Mouse (Mus musculus): Measurements from ENCODE around the gene Kansl3. TPM values are rescaled to one million over a fixed set of nuclear protein-coding genes. Genes with fewer than 3 reads are reported as not detected.
A peak's percentile ranks its signal among the peaks of the same experiment; 100 is the strongest.

Kansl3 gene
- polyA plus RNA-seq, 1 experiment from 2014 or later = 40.8 TPM

DNA sequence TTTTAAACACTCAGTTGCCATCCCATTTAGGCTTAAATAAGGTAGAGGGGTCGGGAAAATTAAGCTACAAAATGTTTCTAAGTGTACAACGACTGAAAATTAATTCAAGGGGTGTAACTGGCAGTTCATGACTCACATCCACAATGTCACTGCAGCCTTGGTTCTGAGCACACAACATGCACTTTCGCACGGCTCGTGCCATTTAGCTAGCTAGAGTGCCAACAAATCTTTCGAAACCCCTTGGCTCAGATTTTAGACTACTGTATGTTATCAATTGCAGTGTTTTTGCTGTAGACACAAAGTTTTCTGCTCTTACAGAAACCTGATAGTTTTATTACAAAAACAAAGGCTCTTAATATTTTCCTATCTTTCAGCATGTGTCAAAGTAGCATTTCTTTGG lies 1.9 kb upstream of the Kansl3 start:
- peaks cover 13% of the 10 kb centered on the region for H3K36me3 ChIP-seq (ENCODE audit: control insufficient read depth, insufficient read depth, low read length)
- no peaks in the 10 kb centered on the region for H3K9me3 ChIP-seq (ENCODE audit: control insufficient read depth, low read length)
- peaks cover 4 to 15% of the 10 kb centered on the region in 2 experiments; a peak in 3 of 4 replicates for H3K4me1 ChIP-seq (ENCODE audit: control insufficient read depth in 2 of 2, insufficient read depth in 2 of 2, low read length in 2 of 2)
- no peak for ATAC-seq (ENCODE audit: insufficient number of reproducible peaks, insufficient read depth, low FRiP score, low read depth)
- no peak overlapping the region for H3K9ac ChIP-seq (ENCODE audit: low read length)
- no peak overlapping the region for H3K4me3 ChIP-seq (ENCODE audit: control insufficient read depth in 1 of 2, insufficient read depth in 1 of 2, low read depth in 1 of 2, low read length in 2 of 2)
- H3K27ac ChIP-seq (replicated peaks in 1 of 2; ENCODE audit: control insufficient read depth in 1 of 2, insufficient read depth in 1 of 2, low read depth in 2 of 2, low read length in 2 of 2) = no peak overlapping the region
- 73% methylated on average over 6 of the region's 6 CpGs for WGBS
- H3K27me3 ChIP-seq (ENCODE audit: control insufficient read depth, insufficient read depth, low read length) = no peaks in the 10 kb centered on the region
- no peak overlapping the region for H3K4me2 ChIP-seq (ENCODE audit: low read length)

DNA sequence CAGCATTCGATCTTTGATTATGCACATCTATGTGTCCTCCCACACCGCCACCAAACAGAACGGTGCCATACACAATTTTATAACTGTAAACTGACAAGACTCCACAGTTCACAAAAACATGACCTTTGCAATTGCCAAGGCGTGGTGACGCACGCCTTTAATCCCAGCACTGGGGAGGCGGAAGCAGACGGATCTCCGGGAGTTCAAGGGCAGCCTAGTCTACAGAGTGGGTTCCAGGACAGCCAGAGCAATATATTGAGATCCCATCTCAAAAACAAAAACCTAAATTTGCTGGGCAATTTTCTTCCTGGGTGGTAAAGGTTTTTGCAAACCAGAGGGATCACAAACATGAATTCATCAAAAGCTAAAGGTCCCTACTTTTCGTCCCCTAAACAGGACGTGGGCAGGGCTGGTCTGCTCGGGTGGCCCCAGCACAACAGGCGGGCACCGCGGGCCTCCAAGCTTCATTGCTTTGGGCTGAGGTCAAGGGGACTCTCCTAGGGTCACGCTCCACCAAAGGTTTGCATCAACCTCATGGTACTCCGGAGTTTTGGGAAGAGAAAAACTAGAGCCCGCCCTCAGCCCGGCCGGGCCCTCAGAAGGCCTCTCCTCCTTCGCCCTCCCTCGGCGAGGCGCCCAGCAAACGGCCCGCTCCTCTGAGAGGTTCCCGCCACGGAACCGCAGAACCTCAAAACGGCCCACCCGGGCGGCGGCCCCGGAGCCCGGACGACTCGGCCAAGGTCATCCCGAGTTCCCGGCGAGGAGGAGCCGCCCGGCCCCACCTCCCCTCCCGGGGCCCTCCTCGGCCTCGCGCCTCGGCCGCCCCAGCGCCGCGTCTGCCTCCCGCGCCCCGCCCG lies 641 bp downstream of the Kansl3 start:
- Histone ChIP-seq H3K4me1 (ENCODE audit: control insufficient read depth in 2 of 2, insufficient read depth in 2 of 2, low read length in 2 of 2) (peaks cover 4 to 15% of the 10 kb centered on the region in 2 experiments; a peak in 3 of 4 replicates), H3K27ac (replicated peaks in 1 of 2; ENCODE audit: control insufficient read depth in 1 of 2, insufficient read depth in 1 of 2, low read depth in 2 of 2, low read length in 2 of 2) (peak overlapping the region; percentile 1 to 80), H3K9ac (ENCODE audit: low read length) (peak overlapping the region; percentile 93), H3K27me3 (ENCODE audit: control insufficient read depth, insufficient read depth, low read length) (no peaks in the 10 kb centered on the region), H3K4me3 (ENCODE audit: control insufficient read depth in 1 of 2, insufficient read depth in 1 of 2, low read depth in 1 of 2, low read length in 2 of 2) (peak overlapping the region; percentile 60 to 85), H3K4me2 (ENCODE audit: low read length) (peak overlapping the region; percentile 80), H3K36me3 (ENCODE audit: control insufficient read depth, insufficient read depth, low read length) (peaks cover 38% of the 10 kb centered on the region), H3K9me3 (ENCODE audit: control insufficient read depth, low read length) (no peaks in the 10 kb centered on the region)
- ATAC-seq (ENCODE audit: insufficient number of reproducible peaks, insufficient read depth, low FRiP score, low read depth) = peak; percentile 75
- WGBS = 3% methylated on average over 55 of the region's 55 CpGs

DNA sequence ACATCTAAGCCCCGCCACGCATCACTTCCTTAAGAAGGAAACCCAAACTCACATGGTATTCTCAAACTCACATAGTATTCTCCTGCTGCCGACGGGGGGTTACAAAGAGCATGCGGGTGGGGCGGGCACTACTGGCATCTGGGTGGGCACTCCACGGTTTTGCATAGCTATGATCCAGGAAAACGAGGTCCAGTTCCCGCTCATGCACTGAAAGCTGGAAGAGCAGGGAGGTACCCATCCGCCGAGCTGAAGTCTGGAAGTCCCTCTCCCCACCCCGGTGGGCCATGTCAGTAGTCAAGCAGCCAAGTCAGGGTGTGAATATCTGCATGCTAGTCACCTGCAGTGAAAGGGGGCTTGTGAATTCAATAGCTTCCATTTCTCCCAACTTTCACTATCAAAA lies 1.3 kb downstream of the Kansl3 start:
- Histone ChIP-seq H3K9ac (ENCODE audit: low read length) (peak overlapping the region; percentile 93; the same call in 1 of the 2 replicates), H3K4me2 (ENCODE audit: low read length) (peak overlapping the region; percentile 80), H3K4me3 (ENCODE audit: control insufficient read depth in 1 of 2, insufficient read depth in 1 of 2, low read depth in 1 of 2, low read length in 2 of 2) (peak overlapping the region; percentile 60 to 85), H3K4me1 (ENCODE audit: control insufficient read depth in 2 of 2, insufficient read depth in 2 of 2, low read length in 2 of 2) (peaks cover 4 to 15% of the 10 kb centered on the region in 2 experiments; a peak in 3 of 4 replicates), H3K9me3 (ENCODE audit: control insufficient read depth, low read length) (no peaks in the 10 kb centered on the region), H3K36me3 (ENCODE audit: control insufficient read depth, insufficient read depth, low read length) (peaks cover 44% of the 10 kb centered on the region), H3K27me3 (ENCODE audit: control insufficient read depth, insufficient read depth, low read length) (no peaks in the 10 kb centered on the region), H3K27ac (replicated peaks in 1 of 2; ENCODE audit: control insufficient read depth in 1 of 2, insufficient read depth in 1 of 2, low read depth in 2 of 2, low read length in 2 of 2) (no peak overlapping the region)
- no peak for ATAC-seq (ENCODE audit: insufficient number of reproducible peaks, insufficient read depth, low FRiP score, low read depth)
- 38% methylated on average over 12 of the region's 12 CpGs for WGBS

DNA sequence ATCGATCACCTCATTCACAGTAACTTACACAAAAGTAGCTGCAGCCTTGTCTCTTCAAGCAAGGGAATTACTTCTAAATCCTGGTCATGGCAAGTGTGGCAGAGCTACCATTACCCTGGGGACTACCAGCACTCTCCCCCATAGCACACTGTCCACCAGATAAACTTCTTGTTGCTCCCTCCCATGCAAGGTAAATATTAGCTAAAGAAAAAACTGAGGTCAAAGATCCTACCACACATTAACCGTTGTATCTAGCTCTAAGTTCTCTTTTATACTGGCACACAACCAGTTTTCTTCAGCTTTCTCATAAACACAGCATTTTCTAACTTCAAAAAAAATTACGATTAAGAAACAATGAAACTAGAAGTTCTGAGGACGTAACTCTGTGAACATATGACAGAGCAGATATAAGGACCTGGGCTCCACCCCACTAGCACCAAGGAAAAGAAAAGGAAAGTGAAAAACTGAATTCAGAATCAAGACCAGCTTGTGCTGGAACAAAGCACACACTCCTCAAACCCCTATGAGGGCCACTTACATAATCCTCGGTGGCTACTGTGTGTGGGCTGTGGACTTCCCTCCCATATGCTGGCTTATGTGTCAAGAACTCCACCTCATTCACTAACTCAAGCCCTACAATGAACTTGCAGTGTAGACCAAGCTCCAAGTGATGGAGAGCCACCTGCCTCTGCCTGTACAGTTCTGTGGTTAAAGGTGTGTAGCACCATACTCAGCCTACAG lies 11.9 kb downstream of the Kansl3 start:
- Histone ChIP-seq H3K9ac (ENCODE audit: low read length) (no peak overlapping the region), H3K4me3 (ENCODE audit: control insufficient read depth in 1 of 2, insufficient read depth in 1 of 2, low read depth in 1 of 2, low read length in 2 of 2) (no peak overlapping the region), H3K4me1 (ENCODE audit: control insufficient read depth in 2 of 2, insufficient read depth in 2 of 2, low read length in 2 of 2) (no peaks in the 10 kb centered on the region), H3K4me2 (ENCODE audit: low read length) (no peak overlapping the region), H3K9me3 (ENCODE audit: control insufficient read depth, low read length) (no peaks in the 10 kb centered on the region), H3K36me3 (ENCODE audit: control insufficient read depth, insufficient read depth, low read length) (peaks cover 88% of the 10 kb centered on the region), H3K27ac (replicated peaks in 1 of 2; ENCODE audit: control insufficient read depth in 1 of 2, insufficient read depth in 1 of 2, low read depth in 2 of 2, low read length in 2 of 2) (no peak overlapping the region), H3K27me3 (ENCODE audit: control insufficient read depth, insufficient read depth, low read length) (no peaks in the 10 kb centered on the region)
- WGBS = 96% methylated on average over 5 of the region's 5 CpGs
- no peak for ATAC-seq (ENCODE audit: insufficient number of reproducible peaks, insufficient read depth, low FRiP score, low read depth)

DNA sequence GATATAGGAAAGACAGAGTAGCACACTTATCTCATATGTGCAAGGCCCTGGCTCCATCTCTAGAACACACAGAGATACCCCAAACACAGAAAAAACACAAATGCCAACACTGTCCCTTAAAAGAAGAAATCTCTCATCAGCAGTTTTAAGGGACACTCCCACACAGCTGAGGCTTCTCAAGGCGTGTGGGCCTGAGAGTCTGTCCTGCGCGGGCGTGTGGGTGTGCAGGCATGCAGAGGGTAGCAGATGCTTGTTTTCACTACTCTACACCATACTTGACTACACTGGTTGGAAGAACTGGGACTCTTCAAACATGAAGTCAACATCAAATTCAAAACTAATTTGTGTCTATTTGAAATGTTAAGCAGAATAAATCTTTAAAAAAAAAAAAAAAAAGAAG lies 16.6 kb downstream of the Kansl3 start:
- ATAC-seq (ENCODE audit: insufficient number of reproducible peaks, insufficient read depth, low FRiP score, low read depth) = no peak
- Histone ChIP-seq H3K27ac (replicated peaks in 1 of 2; ENCODE audit: control insufficient read depth in 1 of 2, insufficient read depth in 1 of 2, low read depth in 2 of 2, low read length in 2 of 2) (no peak overlapping the region), H3K4me2 (ENCODE audit: low read length) (no peak overlapping the region), H3K9ac (ENCODE audit: low read length) (no peak overlapping the region), H3K36me3 (ENCODE audit: control insufficient read depth, insufficient read depth, low read length) (peaks cover 97% of the 10 kb centered on the region), H3K4me3 (ENCODE audit: control insufficient read depth in 1 of 2, insufficient read depth in 1 of 2, low read depth in 1 of 2, low read length in 2 of 2) (no peak overlapping the region), H3K9me3 (ENCODE audit: control insufficient read depth, low read length) (no peaks in the 10 kb centered on the region), H3K4me1 (ENCODE audit: control insufficient read depth in 2 of 2, insufficient read depth in 2 of 2, low read length in 2 of 2) (no peaks in the 10 kb centered on the region), H3K27me3 (ENCODE audit: control insufficient read depth, insufficient read depth, low read length) (no peaks in the 10 kb centered on the region)
- 88% methylated on average over 4 of the region's 4 CpGs for WGBS

DNA sequence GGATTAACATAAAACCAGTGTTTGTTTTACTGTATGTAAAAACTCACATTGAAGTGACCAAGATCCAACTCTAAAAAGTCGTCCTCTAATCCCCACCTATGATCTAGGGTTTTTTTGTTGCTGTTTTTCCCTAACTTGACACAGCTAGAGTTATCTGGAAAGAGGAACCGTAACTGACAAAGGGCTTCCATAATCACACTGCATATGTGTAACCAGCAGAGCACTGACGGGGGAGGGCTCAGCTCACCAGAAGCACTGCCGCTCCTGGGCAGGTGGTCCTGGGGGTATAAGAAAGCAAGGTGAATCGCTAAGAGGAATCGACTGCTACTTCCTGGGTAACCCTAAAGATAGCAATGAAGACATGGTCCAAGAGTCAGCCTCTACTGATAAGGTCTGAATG lies 26.4 kb downstream of the Kansl3 start:
- Histone ChIP-seq H3K4me2 (ENCODE audit: low read length) (no peak overlapping the region), H3K9me3 (ENCODE audit: control insufficient read depth, low read length) (no peaks in the 10 kb centered on the region), H3K4me3 (ENCODE audit: control insufficient read depth in 1 of 2, insufficient read depth in 1 of 2, low read depth in 1 of 2, low read length in 2 of 2) (no peak overlapping the region), H3K36me3 (ENCODE audit: control insufficient read depth, insufficient read depth, low read length) (peaks cover 99% of the 10 kb centered on the region), H3K27ac (replicated peaks in 1 of 2; ENCODE audit: control insufficient read depth in 1 of 2, insufficient read depth in 1 of 2, low read depth in 2 of 2, low read length in 2 of 2) (no peak overlapping the region), H3K9ac (ENCODE audit: low read length) (no peak overlapping the region), H3K4me1 (ENCODE audit: control insufficient read depth in 2 of 2, insufficient read depth in 2 of 2, low read length in 2 of 2) (no peaks in the 10 kb centered on the region), H3K27me3 (ENCODE audit: control insufficient read depth, insufficient read depth, low read length) (no peaks in the 10 kb centered on the region)
- 90% methylated on average over 6 of the region's 6 CpGs for WGBS
- ATAC-seq (ENCODE audit: insufficient number of reproducible peaks, insufficient read depth, low FRiP score, low read depth) = no peak

DNA sequence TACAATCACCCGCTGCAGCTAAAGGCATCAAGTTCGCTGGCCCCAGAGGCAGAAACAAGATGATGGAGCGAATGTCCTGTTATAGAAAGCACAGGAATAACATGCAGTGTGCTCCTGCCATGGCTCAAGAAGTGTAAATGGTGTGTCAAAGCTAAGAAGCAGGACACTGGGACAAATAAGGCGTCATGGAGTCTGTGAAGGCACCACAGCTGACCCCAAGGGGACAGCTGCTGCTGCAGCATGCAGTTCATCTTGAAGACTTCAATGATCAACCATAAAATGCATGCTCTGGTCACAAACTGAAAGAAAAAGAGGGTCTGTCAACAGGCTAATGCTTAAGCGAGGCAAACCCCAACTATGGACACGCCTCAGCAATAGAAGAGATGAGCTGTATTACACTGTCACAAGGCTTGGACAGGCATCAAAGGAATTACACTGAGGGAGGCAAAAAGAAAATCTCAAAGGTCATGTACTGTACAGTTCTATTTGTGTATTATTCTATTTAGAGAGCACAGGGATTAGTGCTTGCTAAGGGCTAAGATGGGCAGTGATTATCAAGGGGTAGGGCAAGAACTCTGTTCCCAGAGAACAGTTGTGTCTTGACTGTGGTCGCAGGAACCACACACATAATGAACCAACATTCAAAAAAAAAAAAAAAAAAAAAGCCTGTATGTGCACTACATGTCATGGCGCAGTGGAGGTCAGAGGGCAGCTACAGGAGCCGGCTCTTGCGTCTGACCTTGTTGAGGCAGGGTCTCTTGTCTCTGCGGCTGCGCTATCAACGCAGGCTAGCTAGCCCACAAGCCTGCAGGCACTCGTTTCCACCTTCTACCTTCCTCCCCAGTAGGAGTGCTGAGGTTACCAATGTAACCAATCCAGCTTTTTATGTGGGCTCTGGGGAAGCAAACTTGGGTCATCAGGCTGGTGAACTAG lies 35.8 kb downstream of the Kansl3 start:
- H3K36me3 ChIP-seq (ENCODE audit: control insufficient read depth, insufficient read depth, low read length) = peaks cover 61% of the 10 kb centered on the region

More for the DNA sequence above, 35.8 kb downstream of the Kansl3 start:
- Histone ChIP-seq H3K4me2 (ENCODE audit: low read length) (no peak overlapping the region), H3K4me1 (ENCODE audit: control insufficient read depth in 2 of 2, insufficient read depth in 2 of 2, low read length in 2 of 2) (peaks cover 5 to 20% of the 10 kb centered on the region in 2 experiments), H3K27me3 (ENCODE audit: control insufficient read depth, insufficient read depth, low read length) (no peaks in the 10 kb centered on the region), H3K9me3 (ENCODE audit: control insufficient read depth, low read length) (no peaks in the 10 kb centered on the region), H3K4me3 (ENCODE audit: control insufficient read depth in 1 of 2, insufficient read depth in 1 of 2, low read depth in 1 of 2, low read length in 2 of 2) (no peak overlapping the region), H3K9ac (ENCODE audit: low read length) (no peak overlapping the region), H3K27ac (replicated peaks in 1 of 2; ENCODE audit: control insufficient read depth in 1 of 2, insufficient read depth in 1 of 2, low read depth in 2 of 2, low read length in 2 of 2) (peak overlapping the region; percentile 22 to 59; a peak in 3 of 4 replicates)
- WGBS = 72% methylated on average over 14 of the region's 14 CpGs
- ATAC-seq (ENCODE audit: insufficient number of reproducible peaks, insufficient read depth, low FRiP score, low read depth) = no peak
